Mouse (Mus musculus) megakaryocyte progenitor cell, adult 5-6 weeks (primary cell): ENCODE data around the gene Phactr1. TPM values are rescaled to one million over a fixed set of nuclear protein-coding genes. Genes with fewer than 3 reads are reported as not detected.
A peak's percentile ranks its signal among the peaks of the same experiment; 100 is the strongest.

Source experiments
- ATAC-seq: replicated peaks from 2 replicates; pipeline ENCODE4 v1.8.0; 2016; ENCODE audit warnings: mild to moderate bottlenecking, moderate TSS enrichment, inconsistent platforms; ENCODE audit not compliant: poor library complexity
- total RNA-seq, 2 experiments: library from RNA; stranded (forward) in 1 of 2; stranded (reverse) in 1 of 2; fragments of 157-497, 149-512 nt in 1 of 2; fragments of 200-1000 nt in 1 of 2; gene quantifications; 2 replicates each; pipeline versions ENCODE4 v1.2.3 to v1.2.4; 2015 to 2017

The Phactr1 gene
- total RNA-seq, 2 experiments from 2014 or later = 0.20 TPM; not detected in 1

- ATAC-seq = no peak
These were observed 277.4 kb downstream of the Phactr1 start for GRCm38 (mm10) chr13:42957856-42958255.

GRCm38 (mm10) chr13:42958867-42959266, 278.4 kb downstream of the Phactr1 start:
- ATAC-seq = no peak

- no peak for ATAC-seq
These were observed 281.1 kb downstream of the Phactr1 start for GRCm38 (mm10) chr13:42961561-42961960.

- no peak for ATAC-seq
These were observed 288.1 kb downstream of the Phactr1 start for GRCm38 (mm10) chr13:42968537-42968936.

GRCm38 (mm10) chr13:42973561-42973960, 293.1 kb downstream of the Phactr1 start:
- no peak for ATAC-seq

- no peak for ATAC-seq
These were observed 293.5 kb downstream of the Phactr1 start for GRCm38 (mm10) chr13:42973961-42974360.

GRCm38 (mm10) chr13:42974506-42974905, 294.1 kb downstream of the Phactr1 start:
- peak; percentile 47; the same call in 1 of the 2 replicates for ATAC-seq

- peak; percentile 96 for ATAC-seq
These were observed 295.7 kb downstream of the Phactr1 start for GRCm38 (mm10) chr13:42976144-42976543.

- no peak for ATAC-seq
These were observed 296.5 kb downstream of the Phactr1 start for GRCm38 (mm10) chr13:42976967-42977366.

- no peak for ATAC-seq
These were observed 300.2 kb downstream of the Phactr1 start for GRCm38 (mm10) chr13:42980581-42980980.

- ATAC-seq = no peak
These were observed 302.2 kb downstream of the Phactr1 start for GRCm38 (mm10) chr13:42982646-42983045.

GRCm38 (mm10) chr13:42985806-42986205, 305.4 kb downstream of the Phactr1 start:
- no peak for ATAC-seq

GRCm38 (mm10) chr13:42987931-42988579, 307.6 kb downstream of the Phactr1 start:
- no peak for ATAC-seq

- ATAC-seq = no peak
These were observed 309.1 kb downstream of the Phactr1 start for GRCm38 (mm10) chr13:42989481-42989880.

GRCm38 (mm10) chr13:42990051-42990450, 309.6 kb downstream of the Phactr1 start:
- ATAC-seq = no peak

- ATAC-seq = no peak
These were observed 310.2 kb downstream of the Phactr1 start for GRCm38 (mm10) chr13:42990493-42991111.

GRCm38 (mm10) chr13:42991164-42991563, 310.7 kb downstream of the Phactr1 start:
- no peak for ATAC-seq

- ATAC-seq = no peak
These were observed 311.9 kb downstream of the Phactr1 start for GRCm38 (mm10) chr13:42992306-42992705.

- no peak for ATAC-seq
These were observed 313.9 kb downstream of the Phactr1 start for GRCm38 (mm10) chr13:42994276-42994675.

- ATAC-seq = no peak
These were observed 315.8 kb downstream of the Phactr1 start for GRCm38 (mm10) chr13:42996188-42996587.

GRCm38 (mm10) chr13:42999287-42999686, 318.9 kb downstream of the Phactr1 start:
- ATAC-seq = no peak

GRCm38 (mm10) chr13:43005131-43005579, 324.7 kb downstream of the Phactr1 start:
- no peak for ATAC-seq
